In the genomic region with DNA sequence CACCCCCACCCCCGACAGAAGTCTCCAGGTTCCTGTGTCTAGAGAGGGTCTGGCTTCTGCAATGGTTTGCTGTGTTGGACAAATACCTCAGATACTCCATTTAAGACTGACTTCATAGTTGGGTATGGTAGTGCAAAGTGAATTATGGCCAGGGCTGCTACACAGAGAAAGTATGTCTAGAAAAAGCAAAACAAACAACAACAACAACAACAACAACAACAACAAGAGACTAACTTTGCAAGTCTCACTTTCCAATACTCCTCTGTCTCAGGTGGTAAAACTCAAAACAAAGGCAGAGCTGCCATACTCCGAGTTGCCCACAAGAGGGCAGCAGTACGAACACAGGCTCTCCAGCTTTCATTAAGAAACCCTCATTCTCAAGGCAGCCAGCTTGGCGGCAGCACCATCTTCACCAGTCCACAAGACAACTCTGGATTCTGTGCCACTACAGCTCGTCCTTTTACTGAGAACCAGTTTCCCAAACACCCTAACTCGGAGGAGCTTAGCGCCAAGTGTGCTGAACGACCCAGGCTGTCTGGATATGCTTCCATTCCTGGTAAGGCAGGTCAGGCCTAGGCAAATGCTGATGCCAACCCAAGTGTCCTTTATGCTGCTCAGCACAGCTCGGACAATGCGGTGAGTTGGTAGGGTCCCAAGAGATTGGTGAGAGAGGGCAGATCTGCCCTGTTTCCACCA, we compare ENCODE assay signal across 9 mouse cellular contexts.
DNase-seq lines count a peak whose midpoint lies in the region; ATAC-seq and TF ChIP-seq lines count a peak whose summit lies in the region.
"Had no signal": no experiment of that assay in that cellular context is flagged by ENCODE, and none has a peak within 500 bp of the region (broad histone marks: within the 10 kb centered on the region; RNA-seq: fewer than 3 reads in every experiment).

No protein-coding gene starts in this region.

- in situ Hi-C loops in ES-E14 (cut with MboI; ENCODE audit: low sequenced_read_pairs in 2 of 2, unreplicated experiment in 2 of 2) = no loop called here

- no peaks in the 10 kb centered on the region for H3K27me3 ChIP-seq in forebrain, embryonic 10.5 days (ENCODE audit: poor library complexity, severe bottlenecking)
- no peaks in the 10 kb centered on the region for H3K27me3 ChIP-seq in heart, embryonic 16.5 days (ENCODE audit: control insufficient read depth, insufficient read depth, low read length)
- no peaks in the 10 kb centered on the region for H3K27me3 ChIP-seq in liver, embryonic 13.5 days

- H3K4me2 ChIP-seq in heart, embryonic 16.5 days (ENCODE audit: low read depth, low read length) = no peak overlapping the region
- no peak overlapping the region for H3K4me2 ChIP-seq in liver, embryonic 13.5 days

- 36% methylated on average over 10 of the region's 10 CpGs for WGBS in forebrain, embryonic 10.5 days
- WGBS in heart, embryonic 16.5 days = 24% methylated on average over 10 of the region's 10 CpGs
- WGBS in liver, embryonic 13.5 days (ENCODE audit: insufficient replicate concordance) = 28% methylated on average over 10 of the region's 10 CpGs

- DNase-seq in ES-E14 (ENCODE audit: low read depth, low spot score) = peak; percentile 81
- DNase-seq in c-Kit-positive CD71-positive TER-119-negative erythroid progenitor cells, embryonic 14.5 days (ENCODE audit: low read depth) = peak; percentile 34
- DNase-seq in forebrain, embryonic 10.5 days (ENCODE audit: extremely low spot score, low spot score) = peak; percentile 76
- peak; percentile 81 for DNase-seq in kidney, postnatal 14 days
- DNase-seq in liver, embryonic 13.5 days = peak; percentile 47
- DNase-seq in ovary, adult 18-20 months (ENCODE audit: low spot score) = peak; percentile 50
- DNase-seq in thymus, postnatal 36 days = peak; percentile 21 to 29

- H3K36me3 ChIP-seq in ES-E14 (ENCODE audit: control insufficient read depth, insufficient read depth, low read length, poor library complexity, severe bottlenecking) = peaks cover 4% of the 10 kb centered on the region; the same call in 1 of the 2 replicates
- peaks cover 10% of the 10 kb centered on the region for H3K36me3 ChIP-seq in forebrain, embryonic 10.5 days (replicated peaks)
- 0 out of 2 replicates have a peak, but pooled peaks cover 3% of the 10 kb centered on the region for H3K36me3 ChIP-seq in heart, embryonic 16.5 days (ENCODE audit: control insufficient read depth, insufficient read depth)
- H3K36me3 ChIP-seq in liver, embryonic 13.5 days = no peaks in the 10 kb centered on the region

- no peak overlapping the region for H3K9ac ChIP-seq in ES-E14 (ENCODE audit: insufficient read depth, low read depth, low read length, poor library complexity, severe bottlenecking)
- H3K9ac ChIP-seq in heart, embryonic 16.5 days (ENCODE audit: low read length) = no peak overlapping the region
- H3K9ac ChIP-seq in liver, embryonic 13.5 days = no peak overlapping the region

- H3K4me1 ChIP-seq in ES-E14 (ENCODE audit: control insufficient read depth in 2 of 2, insufficient read depth in 2 of 2, low read length in 2 of 2, poor library complexity in 1 of 2) = peaks cover 4 to 15% of the 10 kb centered on the region in 2 experiments; a peak in 2 of 4 replicates
- H3K4me1 ChIP-seq in forebrain, embryonic 10.5 days = peaks cover 27% of the 10 kb centered on the region
- no peaks in the 10 kb centered on the region; the same call in 1 of the 2 replicates for H3K4me1 ChIP-seq in heart, embryonic 16.5 days (ENCODE audit: control insufficient read depth, insufficient read depth, low read length)
- H3K4me1 ChIP-seq in liver, embryonic 13.5 days (replicated peaks) = peaks cover 10% of the 10 kb centered on the region; the same call in 1 of the 2 replicates

- ATAC-seq in heart, embryonic 16.5 days (replicated peaks; ENCODE audit: extremely low read depth, insufficient read depth, low FRiP score) = 0 out of 2 replicates have a peak, but pooled peaks have one; percentile 41
- no peak for ATAC-seq in liver, embryonic 13.5 days (ENCODE audit: low read depth)

- H3K4me3 ChIP-seq in ES-E14 (ENCODE audit: insufficient read depth in 1 of 2, low read depth in 1 of 2, low read length in 2 of 2, poor library complexity in 1 of 2, severe bottlenecking in 1 of 2) = no peak overlapping the region
- H3K4me3 ChIP-seq in forebrain, embryonic 10.5 days = no peak overlapping the region
- no peak overlapping the region for H3K4me3 ChIP-seq in heart, embryonic 16.5 days (ENCODE audit: low read length)
- no peak overlapping the region for H3K4me3 ChIP-seq in liver, embryonic 13.5 days (replicated peaks)

- no peak overlapping the region for H3K27ac ChIP-seq in ES-E14 (ENCODE audit: insufficient read depth, low read depth, low read length, poor library complexity, severe bottlenecking)
- peak overlapping the region; percentile 57; the same call in 1 of the 2 replicates for H3K27ac ChIP-seq in forebrain, embryonic 10.5 days
- H3K27ac ChIP-seq in heart, embryonic 16.5 days (ENCODE audit: low read length) = no peak overlapping the region
- H3K27ac ChIP-seq in liver, embryonic 13.5 days = no peak overlapping the region
- H3K27ac ChIP-seq: macrophage had no signal

- H3K9me3 ChIP-seq in ES-E14 (ENCODE audit: control insufficient read depth, insufficient read depth, low read depth, low read length) = no peaks in the 10 kb centered on the region
- H3K9me3 ChIP-seq in forebrain, embryonic 10.5 days = no peaks in the 10 kb centered on the region
- H3K9me3 ChIP-seq in heart, embryonic 16.5 days (replicated peaks; ENCODE audit: control insufficient read depth, low read length) = no peaks in the 10 kb centered on the region
- no peaks in the 10 kb centered on the region for H3K9me3 ChIP-seq in liver, embryonic 13.5 days (replicated peaks)

TF ChIP-seq in ES-E14, 5 proteins besides CTCF, POLR2A, EP300 and RAD21:
- TF ChIP-seq ZC3H11A (IDR thresholded peaks at IDR 0.05; ENCODE audit: borderline replicate concordance, low read depth, low read length) (peak; percentile 88), CHD2 (IDR thresholded peaks at IDR 0.05; ENCODE audit: low read depth, low read length) (no peak)

Comparison
In these comparisons a context has a peak if more than half of its experiments do, and no peak if none do; other contexts are left out.
1. DNase-seq: peak in every context shown above with its lines; median percentile 81 in ES-E14; 81 in kidney, postnatal 14 days; 76 in forebrain, embryonic 10.5 days; 50 in ovary, adult 18-20 months; 47 in liver, embryonic 13.5 days; 34 in c-Kit-positive CD71-positive TER-119-negative erythroid progenitor cells, embryonic 14.5 days; 25 in thymus, postnatal 36 days.